Mouse (Mus musculus) limb, embryonic 14.5 days (tissue): ENCODE results near the gene Cacna1b. TPM values are rescaled to one million over a fixed set of nuclear protein-coding genes. Genes with fewer than 3 reads are reported as not detected.

Experiments
- ATAC-seq: fragments of 200-750 bp; cut with Nextera tagmentation; 2 replicates; pipeline ENCODE4 v1.8.0; 2017; ENCODE audit warnings: low read depth, moderate number of reproducible peaks, moderate TSS enrichment; ENCODE audit not compliant: low FRiP score
- DNase-seq: peaks from one replicate; pipeline ENCODE4 v3.0.0-alpha.2; 2015; ENCODE audit warnings: low spot score
- H3K27ac ChIP-seq: fragments of 300-500 bp; sonication (generic); replicated peaks from 2 replicates; pipeline ENCODE4 v1.5.1; 2014; ENCODE audit warnings: low read depth, mild to moderate bottlenecking, low read length, moderate library complexity, mixed read lengths
- H3K27me3 ChIP-seq: fragments of 300-500 bp; sonication (generic); 2 replicates; pipeline ENCODE4 v1.6.1; 2014; ENCODE audit warnings: low read length, mixed read lengths; ENCODE audit not compliant: control insufficient read depth, insufficient read depth
- H3K36me3 ChIP-seq: fragments of 300-500 bp; sonication (generic); 2 replicates; pipeline ENCODE4 v1.6.1; 2014; ENCODE audit warnings: mild to moderate bottlenecking, low read length, moderate library complexity, mixed read lengths; ENCODE audit not compliant: control insufficient read depth, insufficient read depth
- H3K4me1 ChIP-seq: fragments of 300-500 bp; sonication (generic); 2 replicates; pipeline ENCODE4 v1.6.1; 2014; ENCODE audit warnings: antibody characterized with exemption, low read length, mixed read lengths; ENCODE audit not compliant: control insufficient read depth, insufficient read depth
- H3K4me2 ChIP-seq: fragments of 300-500 bp; sonication (generic); replicated peaks from 2 replicates; pipeline ENCODE4 v1.6.1; 2014; ENCODE audit warnings: low read depth, mild to moderate bottlenecking, low read length, moderate library complexity; ENCODE audit not compliant: severe bottlenecking
- H3K4me3 ChIP-seq: fragments of 300-500 bp; sonication (generic); replicated peaks from 2 replicates; pipeline ENCODE4 v1.5.1; 2014; ENCODE audit warnings: low read length
- H3K9ac ChIP-seq: fragments of 300-500 bp; sonication (generic); 2 replicates; pipeline ENCODE4 v1.6.1; 2014; ENCODE audit warnings: mild to moderate bottlenecking, low read depth, low read length, moderate library complexity; ENCODE audit not compliant: severe bottlenecking
- H3K9me3 ChIP-seq: fragments of 300-500 bp; sonication (generic); 2 replicates; pipeline ENCODE4 v1.6.1; 2016; ENCODE audit warnings: low read length; ENCODE audit not compliant: control insufficient read depth
- POLR2A ChIP-seq: fragments of 200-500 bp; IDR thresholded peaks from 2 replicates; pipeline ENCODE4 v1.8.0; 2012; ENCODE audit warnings: inconsistent platforms, mild to moderate bottlenecking, moderate library complexity, borderline replicate concordance; ENCODE audit not compliant: insufficient read depth, insufficient read length; ENCODE audit errors: extremely low read depth
- WGBS: fragments of 180-500 bp; shearing (Covaris S2); extraction: QIAGEN DNeasy Blood & Tissue Kit; methylation state at CpG from one replicate; pipeline ENCODE4 v1.1.7; 2014; 5-methylcytosine and 5-hydroxymethylcytosine counted together
- polyA plus RNA-seq, 2 experiments: library from polyadenylated mRNA; depleted of rRNA in 1 of 2; stranded (reverse) in 1 of 2; unstranded in 1 of 2; fragments of >200 nt; fragmentation: Nextera tagmentation in 1 of 2; extraction: Ambion mirVana in 1 of 2; gene quantifications; 2 replicates each; pipeline versions ENCODE4 v1.2.1 to v1.2.3; 2012 to 2014

The Cacna1b gene
- polyA plus RNA-seq, 2 experiments = 1.4 to 2.7 TPM

DNA sequence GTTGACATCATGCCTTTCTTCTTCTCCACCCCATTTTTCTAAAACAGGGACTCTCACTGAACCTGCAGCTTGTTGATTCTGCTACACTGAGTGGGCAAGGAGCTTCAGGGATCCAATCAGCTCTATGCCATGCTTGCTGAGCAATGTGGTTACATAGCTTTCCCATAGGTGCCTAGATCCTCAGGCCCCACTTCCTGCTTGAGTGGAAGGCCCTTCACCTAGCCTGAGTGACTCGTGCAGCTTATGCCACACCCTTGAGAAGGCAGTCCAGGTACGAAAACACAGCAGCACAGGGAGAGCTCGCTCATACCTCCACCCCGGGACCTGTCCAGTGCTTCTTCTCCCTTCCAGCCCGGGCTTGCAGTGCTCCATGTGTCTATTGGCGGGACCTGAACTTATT is 129.3 kb downstream of the Cacna1b start:
- H3K27ac ChIP-seq = no peak overlapping the region
- no peaks in the 10 kb centered on the region for H3K36me3 ChIP-seq
- DNase-seq (no peak), ATAC-seq (no peak)
- no peaks in the 10 kb centered on the region for H3K4me1 ChIP-seq
- no peak for TF ChIP-seq POLR2A
- WGBS = 82% methylated on average over 6 of the region's 6 CpGs
- no peaks in the 10 kb centered on the region for H3K27me3 ChIP-seq
- no peak overlapping the region for H3K9ac ChIP-seq
- H3K4me3 ChIP-seq = no peak overlapping the region
- no peaks in the 10 kb centered on the region for H3K9me3 ChIP-seq
- no peak overlapping the region for H3K4me2 ChIP-seq

GRCm38 (mm10) chr2:24617141-24617540 is 145.8 kb downstream of the Cacna1b start:
- Histone ChIP-seq H3K27me3 (no peaks in the 10 kb centered on the region), H3K4me3 (no peak overlapping the region), H3K27ac (no peak overlapping the region), H3K36me3 (no peaks in the 10 kb centered on the region), H3K4me1 (no peaks in the 10 kb centered on the region), H3K9me3 (no peaks in the 10 kb centered on the region), H3K9ac (no peak overlapping the region), H3K4me2 (no peak overlapping the region)
- no peak for TF ChIP-seq POLR2A
- no peak for DNase-seq
- no peak for ATAC-seq
- 77% methylated on average over 4 of the region's 4 CpGs for WGBS

DNA sequence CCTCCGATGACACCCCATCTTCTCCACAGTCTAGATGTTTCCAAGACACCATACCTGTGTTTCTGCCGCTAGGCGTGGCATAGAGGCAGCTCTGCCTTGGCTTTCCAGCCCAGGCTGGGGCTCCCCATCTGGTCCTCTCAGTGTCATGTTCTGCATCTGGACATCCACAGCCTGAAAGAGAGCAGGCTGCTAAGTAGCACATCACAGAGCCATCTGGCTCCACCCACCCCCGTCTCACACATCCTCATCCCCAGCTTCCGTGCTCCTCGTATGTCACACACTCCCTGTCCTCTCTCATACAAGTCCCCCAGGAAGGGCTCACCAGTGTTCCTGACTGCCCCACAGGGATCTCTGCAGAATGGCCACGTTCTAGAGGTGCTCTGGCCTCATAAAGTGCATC is 153.2 kb downstream of the Cacna1b start:
- no peaks in the 10 kb centered on the region for H3K4me1 ChIP-seq
- H3K9ac ChIP-seq = no peak overlapping the region
- H3K27ac ChIP-seq = no peak overlapping the region
- DNase-seq (no peak), ATAC-seq (no peak)
- no peaks in the 10 kb centered on the region for H3K36me3 ChIP-seq
- TF ChIP-seq POLR2A = no peak
- 76% methylated on average over 7 of the region's 7 CpGs for WGBS
- no peak overlapping the region for H3K4me3 ChIP-seq
- H3K4me2 ChIP-seq = no peak overlapping the region
- no peaks in the 10 kb centered on the region for H3K27me3 ChIP-seq
- no peaks in the 10 kb centered on the region for H3K9me3 ChIP-seq

DNA sequence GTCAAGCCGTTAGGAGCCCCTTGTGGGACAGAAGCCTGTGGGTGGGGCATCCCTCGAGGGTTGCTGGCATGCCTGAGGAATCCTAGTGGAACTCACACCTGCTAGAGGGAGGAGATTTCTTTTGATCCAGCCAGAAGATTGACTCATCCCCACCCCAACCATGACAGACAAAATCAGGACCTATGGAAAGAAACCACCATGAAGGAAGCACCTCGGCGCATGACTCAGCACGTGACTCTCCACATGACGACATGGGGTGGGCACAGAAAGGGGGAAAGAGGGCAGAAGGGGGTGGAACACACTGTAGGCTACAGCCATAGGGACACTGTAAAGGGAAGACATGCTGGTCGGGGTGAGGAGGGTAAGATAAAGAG is 154.2 kb downstream of the Cacna1b start:
- no peak overlapping the region for H3K4me3 ChIP-seq
- no peak for ATAC-seq
- no peak overlapping the region for H3K27ac ChIP-seq
- peak; percentile 25 for DNase-seq
- no peak overlapping the region for H3K9ac ChIP-seq
- no peaks in the 10 kb centered on the region for H3K9me3 ChIP-seq
- no peak for TF ChIP-seq POLR2A
- 26% methylated on average over 7 of the region's 7 CpGs for WGBS
- H3K36me3 ChIP-seq = no peaks in the 10 kb centered on the region
- no peaks in the 10 kb centered on the region for H3K4me1 ChIP-seq
- no peaks in the 10 kb centered on the region for H3K27me3 ChIP-seq
- no peak overlapping the region for H3K4me2 ChIP-seq

GRCm38 (mm10) chr2:24607905-24608764 is 154.8 kb downstream of the Cacna1b start:
- DNase-seq = no peak
- no peak for ATAC-seq
- H3K9me3 ChIP-seq = no peaks in the 10 kb centered on the region
- no peak overlapping the region for H3K27ac ChIP-seq
- WGBS = 28% methylated on average over 13 of the region's 13 CpGs
- H3K9ac ChIP-seq = no peak overlapping the region
- no peaks in the 10 kb centered on the region for H3K36me3 ChIP-seq
- H3K27me3 ChIP-seq = no peaks in the 10 kb centered on the region
- TF ChIP-seq POLR2A = no peak
- H3K4me1 ChIP-seq = no peaks in the 10 kb centered on the region
- no peak overlapping the region for H3K4me3 ChIP-seq
- 0 out of 2 replicates have a peak overlapping the region, but pooled peaks have one; percentile 7 for H3K4me2 ChIP-seq
